Mouse (Mus musculus) telencephalon, adult 2 months (tissue): ENCODE measurements at regions not wholly inside any gene's neighbourhood (a gene's known extent, or its start where the extent isn't known, plus 50 kb on each side); places are given as distances from the start of the nearest gene placed in this dataset.

Source experiments
- DNase-seq: peaks from one replicate; pipeline ENCODE4 v3.0.0-alpha.2; 2011; ENCODE audit warnings: low read depth, low spot score

- peak; percentile 2 for DNase-seq
Observed at GRCm38 (mm10) chr12:63919501-63919900, 555.0 kb downstream of the Fscb start.
